Mouse (Mus musculus) intestine, embryonic 14.5 days (tissue): Measurements from ENCODE around the gene Il1rl2. TPM values are rescaled to one million over a fixed set of nuclear protein-coding genes. Genes with fewer than 3 reads are reported as not detected.

ENCODE experiments used
- ATAC-seq: fragments of 200-750 bp; cut with Nextera tagmentation; replicated peaks from 2 replicates; pipeline ENCODE4 v1.8.0; 2017; ENCODE audit warnings: low read depth, moderate number of reproducible peaks, moderate TSS enrichment, moderate library complexity; ENCODE audit not compliant: low FRiP score, low TSS enrichment
- DNase-seq: peaks from one replicate; pipeline ENCODE4 v3.0.0-alpha.2; 2018; ENCODE audit warnings: low spot score
- H3K27ac ChIP-seq: fragments of 300-500 bp; sonication (generic); 2 replicates; pipeline ENCODE4 v1.5.1; 2014; ENCODE audit warnings: low read depth, mild to moderate bottlenecking, control low read depth
- H3K27me3 ChIP-seq: fragments of 300-500 bp; sonication (generic); replicated peaks from 2 replicates; pipeline ENCODE4 v1.6.1; 2014; ENCODE audit warnings: low read length, control low read depth; ENCODE audit not compliant: control insufficient read depth, insufficient read depth
- H3K36me3 ChIP-seq: fragments of 300-500 bp; sonication (generic); 2 replicates; pipeline ENCODE4 v1.6.1; 2014; ENCODE audit warnings: low read length, control low read depth; ENCODE audit not compliant: control insufficient read depth, insufficient read depth
- H3K4me1 ChIP-seq: fragments of 300-500 bp; sonication (generic); replicated peaks from 2 replicates; pipeline ENCODE4 v1.6.1; 2014; ENCODE audit warnings: low read length, control low read depth, mixed read lengths; ENCODE audit not compliant: control insufficient read depth, insufficient read depth
- H3K4me2 ChIP-seq: fragments of 300-500 bp; sonication (generic); 2 replicates; pipeline ENCODE4 v1.6.1; 2014; ENCODE audit warnings: low read length
- H3K4me3 ChIP-seq: fragments of 300-500 bp; sonication (generic); 2 replicates; pipeline ENCODE4 v1.5.1; 2014; ENCODE audit warnings: low read depth, low read length, control low read depth, mixed read lengths
- H3K9ac ChIP-seq: fragments of 300-500 bp; sonication (generic); 2 replicates; pipeline ENCODE4 v1.6.1; 2014; ENCODE audit warnings: mild to moderate bottlenecking, low read length
- H3K9me3 ChIP-seq: fragments of 300-500 bp; sonication (generic); 2 replicates; pipeline ENCODE4 v1.6.1; 2016; ENCODE audit warnings: low read length, control low read depth; ENCODE audit not compliant: control insufficient read depth
- WGBS: fragments of 180-500 bp; shearing (Covaris S2); extraction: QIAGEN DNeasy Blood & Tissue Kit; methylation state at CpG from one replicate; pipeline ENCODE4 v1.1.7; 2014; 5-methylcytosine and 5-hydroxymethylcytosine counted together
- polyA plus RNA-seq: library from polyadenylated mRNA; unstranded; fragments of >200 nt; fragmentation: Nextera tagmentation; extraction: Ambion mirVana; gene quantifications from 2 replicates; pipeline ENCODE4 v1.2.1, GENCODE M21; 2014

The Il1rl2 gene
- polyA plus RNA-seq, 1 experiment from 2014 or later: 3.4 TPM

DNA sequence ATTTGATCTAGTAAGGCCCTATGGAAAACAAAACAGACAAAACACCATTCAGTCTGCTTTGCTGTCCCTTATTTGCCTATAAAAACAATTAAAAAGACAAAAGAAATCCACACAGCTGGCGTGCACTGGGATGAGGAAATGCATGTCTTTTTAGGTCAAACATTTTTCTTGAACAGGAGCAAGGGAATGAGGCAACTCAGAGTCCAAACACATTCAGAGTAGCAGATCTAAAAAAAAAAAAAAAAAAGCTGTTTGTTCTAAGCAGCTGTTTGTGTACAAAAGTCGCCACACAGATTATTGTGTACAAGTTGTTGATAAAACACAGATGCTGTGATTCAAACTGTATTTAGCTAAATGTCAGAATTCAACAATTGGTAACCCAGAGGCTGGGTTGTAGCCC is 33.5 kb downstream of the Il1rl2 start:
- Histone ChIP-seq H3K4me2 (no peak overlapping the region), H3K9me3 (no peaks in the 10 kb centered on the region), H3K27ac (0 out of 2 replicates have a peak overlapping the region, but pooled peaks have one; percentile 49), H3K36me3 (no peaks in the 10 kb centered on the region), H3K9ac (no peak overlapping the region), H3K4me3 (no peak overlapping the region), H3K27me3 (no peaks in the 10 kb centered on the region), H3K4me1 (no peaks in the 10 kb centered on the region; the same call in 1 of the 2 replicates)
- DNase-seq: no peak
- WGBS: 50% methylated on average over 2 of the region's 2 CpGs
- ATAC-seq: no peak

DNA sequence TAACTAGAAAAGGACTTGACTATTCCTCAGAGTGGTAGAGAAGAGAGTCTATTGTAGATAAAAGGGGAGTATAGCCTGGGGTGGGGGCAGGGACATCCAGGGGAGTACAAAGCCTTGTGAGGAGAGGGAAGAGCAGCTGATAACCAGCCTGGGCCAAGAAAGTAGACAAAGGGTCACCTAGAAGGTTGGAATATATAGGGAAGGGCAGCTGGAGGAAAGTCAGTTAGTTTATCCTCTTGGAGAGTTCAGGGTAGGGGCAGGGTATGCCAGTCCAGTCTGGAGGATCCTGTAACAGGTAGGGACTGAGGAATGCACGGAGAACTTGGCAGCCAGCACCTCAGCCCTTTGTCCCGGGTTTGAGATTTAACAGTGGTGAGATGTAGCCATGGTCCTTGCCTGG is 33.9 kb downstream of the Il1rl2 start:
- Histone ChIP-seq H3K9me3 (no peaks in the 10 kb centered on the region), H3K27me3 (no peaks in the 10 kb centered on the region), H3K27ac (no peak overlapping the region), H3K4me1 (no peaks in the 10 kb centered on the region; the same call in 1 of the 2 replicates), H3K4me3 (no peak overlapping the region), H3K36me3 (no peaks in the 10 kb centered on the region), H3K4me2 (no peak overlapping the region), H3K9ac (no peak overlapping the region)
- ATAC-seq (no peak), DNase-seq (no peak)
- WGBS: 47% methylated on average over 2 of the region's 2 CpGs

DNA sequence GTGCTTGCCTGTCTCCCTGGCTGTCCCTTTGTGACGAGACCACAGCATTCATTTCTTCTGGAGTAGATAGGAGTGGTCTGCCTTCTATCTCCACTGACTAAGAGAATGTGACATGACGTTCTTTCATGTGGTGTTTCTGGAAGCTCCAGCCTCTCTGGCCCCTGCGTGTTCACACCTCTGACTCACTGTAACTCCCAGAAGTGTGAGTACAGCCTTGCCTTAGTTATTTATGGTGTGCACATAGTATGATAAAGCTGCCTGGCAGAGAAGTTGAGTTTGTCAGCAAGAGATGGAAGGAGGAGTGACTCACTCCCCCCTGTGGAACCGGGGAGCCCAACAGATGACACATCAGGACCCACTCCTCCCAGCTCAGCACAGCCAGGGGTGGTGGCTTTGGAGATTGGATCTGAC is 34.4 kb downstream of the Il1rl2 start:
- DNase-seq: no peak

DNA sequence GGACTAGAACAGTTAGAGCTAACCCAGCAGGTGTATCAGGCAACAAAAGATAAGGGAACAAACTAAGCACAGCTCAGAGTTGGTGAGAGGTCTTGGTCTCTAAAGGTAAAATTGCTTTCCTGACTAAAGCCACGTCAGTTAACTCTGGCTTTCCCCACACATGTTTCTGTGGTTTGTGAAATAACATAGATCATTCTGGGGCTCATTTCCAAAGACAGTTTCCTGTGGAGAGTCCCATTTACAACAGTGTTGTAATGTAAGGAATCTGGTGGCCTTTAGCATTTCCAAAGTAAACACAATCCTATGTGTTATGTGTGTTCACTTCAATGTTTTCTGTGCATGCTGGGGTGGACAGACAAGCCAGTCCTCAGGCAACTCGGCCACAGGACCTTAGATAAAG is 35.3 kb downstream of the Il1rl2 start:
- Histone ChIP-seq H3K9me3 (no peaks in the 10 kb centered on the region), H3K27ac (no peak overlapping the region), H3K27me3 (no peaks in the 10 kb centered on the region), H3K36me3 (no peaks in the 10 kb centered on the region), H3K4me1 (no peaks in the 10 kb centered on the region; the same call in 1 of the 2 replicates), H3K4me3 (no peak overlapping the region), H3K4me2 (no peak overlapping the region), H3K9ac (no peak overlapping the region)
- ATAC-seq (no peak), DNase-seq (no peak)
- WGBS: 53% methylated on average over 2 of the region's 2 CpGs

More for the DNA sequence above, 34.4 kb downstream of the Il1rl2 start:
- Histone ChIP-seq H3K4me1 (no peaks in the 10 kb centered on the region; the same call in 1 of the 2 replicates), H3K27ac (no peak overlapping the region), H3K4me3 (no peak overlapping the region), H3K27me3 (no peaks in the 10 kb centered on the region), H3K9me3 (no peaks in the 10 kb centered on the region), H3K9ac (no peak overlapping the region), H3K36me3 (no peaks in the 10 kb centered on the region), H3K4me2 (no peak overlapping the region)
- ATAC-seq: no peak
- WGBS: 54% methylated on average over 4 of the region's 4 CpGs

DNA sequence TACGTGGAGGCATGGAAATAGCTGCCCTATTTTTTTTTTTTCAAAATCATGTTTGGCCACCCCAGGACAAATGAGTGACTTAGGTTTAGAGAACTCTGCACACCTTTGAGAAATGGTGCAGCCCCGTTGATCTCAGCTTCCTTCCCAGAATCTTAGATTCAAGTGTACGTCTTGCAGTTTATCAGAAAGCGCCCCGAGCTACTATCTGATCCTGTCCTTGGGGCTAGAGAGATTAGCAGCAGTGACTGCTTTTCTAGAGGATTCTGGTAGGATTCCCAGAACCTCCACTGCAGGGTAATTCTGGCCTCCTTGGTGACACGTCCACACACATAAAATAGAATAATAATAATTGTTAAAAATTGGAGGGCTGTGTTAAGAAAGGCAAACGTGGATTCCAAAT is 36.6 kb downstream of the Il1rl2 start:
- DNase-seq (no peak), ATAC-seq (no peak)
- no peaks in the 10 kb centered on the region for H3K9me3 ChIP-seq
- H3K36me3 ChIP-seq: no peaks in the 10 kb centered on the region
- H3K4me1 ChIP-seq: no peaks in the 10 kb centered on the region; the same call in 1 of the 2 replicates
- WGBS: 76% methylated on average over 7 of the region's 7 CpGs
- no peak overlapping the region for H3K4me2 ChIP-seq
- no peak overlapping the region for H3K9ac ChIP-seq
- no peak overlapping the region for H3K4me3 ChIP-seq
- H3K27me3 ChIP-seq: no peaks in the 10 kb centered on the region
- no peak overlapping the region for H3K27ac ChIP-seq

DNA sequence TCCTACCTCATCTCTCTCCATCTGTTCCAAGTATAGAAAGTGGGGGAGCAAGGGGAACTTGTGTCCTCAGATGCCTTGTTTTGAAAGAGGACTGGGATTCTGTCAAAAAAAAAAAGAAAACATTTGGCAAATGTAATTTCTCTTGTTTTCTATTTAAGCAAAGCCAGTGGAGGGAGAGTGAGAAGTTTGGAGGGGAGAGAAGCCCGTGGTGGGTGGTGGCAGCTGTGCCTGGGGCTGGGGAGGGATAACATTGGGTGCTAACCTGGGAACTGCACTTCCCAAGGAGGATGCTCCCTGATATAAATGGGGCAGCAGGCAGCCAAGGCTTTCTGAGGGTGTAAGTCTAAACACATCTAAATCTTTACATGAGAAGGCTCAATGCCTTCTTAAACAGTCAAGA is 37.2 kb downstream of the Il1rl2 start:
- no peak overlapping the region for H3K27ac ChIP-seq
- H3K4me1 ChIP-seq: no peaks in the 10 kb centered on the region; the same call in 1 of the 2 replicates
- ATAC-seq (no peak), DNase-seq (no peak)
- H3K4me3 ChIP-seq: no peak overlapping the region
- H3K27me3 ChIP-seq: no peaks in the 10 kb centered on the region
- no peaks in the 10 kb centered on the region for H3K36me3 ChIP-seq
- no peak overlapping the region for H3K9ac ChIP-seq
- H3K4me2 ChIP-seq: no peak overlapping the region
- H3K9me3 ChIP-seq: no peaks in the 10 kb centered on the region
- WGBS: 56% methylated on average over 1 of the region's 1 CpGs

DNA sequence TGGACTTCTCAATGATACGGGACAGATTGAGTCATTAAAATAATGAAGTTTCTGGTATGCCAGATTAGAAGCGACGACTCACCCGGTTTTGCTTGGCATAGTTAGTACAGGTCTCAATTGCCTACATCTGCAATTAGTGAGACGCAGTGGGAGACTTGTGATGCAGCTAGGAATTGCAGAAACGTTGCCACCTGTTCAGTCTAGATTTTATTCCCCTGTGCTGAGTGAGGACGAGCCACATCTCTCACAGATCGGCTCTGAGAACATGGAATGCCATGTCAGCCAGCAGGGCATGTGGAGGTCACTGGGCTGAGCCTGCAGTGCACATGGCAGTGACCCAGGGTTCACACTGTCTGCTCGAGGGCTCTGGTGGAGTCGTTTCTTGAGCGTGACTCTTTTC is 38.4 kb downstream of the Il1rl2 start:
- no peaks in the 10 kb centered on the region for H3K4me1 ChIP-seq
- H3K4me3 ChIP-seq: no peak overlapping the region
- H3K4me2 ChIP-seq: no peak overlapping the region
- no peaks in the 10 kb centered on the region for H3K27me3 ChIP-seq
- H3K27ac ChIP-seq: no peak overlapping the region
- H3K9me3 ChIP-seq: no peaks in the 10 kb centered on the region
- DNase-seq: no peak
- H3K36me3 ChIP-seq: no peaks in the 10 kb centered on the region
- H3K9ac ChIP-seq: no peak overlapping the region
- no peak for ATAC-seq
- 75% methylated on average over 11 of the region's 11 CpGs for WGBS

DNA sequence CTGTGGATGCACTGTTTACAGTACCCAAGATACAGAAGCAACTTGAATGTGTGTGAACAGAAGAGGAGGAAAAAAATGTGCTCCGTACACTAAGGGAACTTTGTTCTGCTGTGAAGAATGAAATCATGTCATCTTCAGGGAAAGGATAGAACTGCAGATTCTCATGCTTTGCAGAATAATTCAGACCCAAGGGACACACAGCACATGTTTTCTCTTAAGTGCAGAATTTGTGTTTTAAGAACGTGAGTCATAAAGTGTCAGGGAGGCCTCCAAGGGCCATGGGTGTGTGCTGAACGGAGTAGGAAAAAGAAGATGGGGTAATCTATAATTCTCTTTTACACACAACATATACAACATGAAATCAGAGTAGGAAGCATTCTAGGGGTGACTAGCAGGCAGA is 48.5 kb downstream of the Il1rl2 start:
- Histone ChIP-seq H3K4me1 (peaks cover 5% of the 10 kb centered on the region; the same call in 1 of the 2 replicates), H3K9ac (no peak overlapping the region), H3K4me3 (no peak overlapping the region), H3K36me3 (no peaks in the 10 kb centered on the region), H3K27ac (no peak overlapping the region), H3K27me3 (no peaks in the 10 kb centered on the region), H3K4me2 (no peak overlapping the region), H3K9me3 (no peaks in the 10 kb centered on the region)
- ATAC-seq: no peak
- WGBS: 58% methylated on average over 3 of the region's 3 CpGs
- no peak for DNase-seq

DNA sequence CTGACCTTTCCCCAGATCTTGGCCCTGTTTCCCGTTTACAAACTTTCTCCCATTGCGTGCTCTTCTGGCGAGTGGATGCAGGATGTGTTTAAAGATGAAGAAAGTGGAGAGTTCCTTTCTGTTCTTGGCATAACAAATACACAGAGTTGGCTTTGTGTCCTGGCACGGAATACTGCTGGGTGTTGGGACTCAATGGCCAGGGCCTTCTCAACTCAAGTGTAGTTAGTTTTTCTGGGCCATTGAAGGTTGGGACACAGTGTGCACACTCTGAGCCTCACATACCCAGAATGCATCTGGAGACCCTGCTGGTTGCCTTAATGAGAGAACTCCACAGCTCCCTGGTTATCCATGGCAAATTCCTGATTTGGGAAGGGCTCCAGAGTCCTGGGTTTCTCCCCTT is 50.7 kb downstream of the Il1rl2 start:
- Histone ChIP-seq H3K9me3 (no peaks in the 10 kb centered on the region), H3K27me3 (no peaks in the 10 kb centered on the region), H3K9ac (no peak overlapping the region), H3K4me1 (peaks cover 5% of the 10 kb centered on the region; the same call in 1 of the 2 replicates), H3K27ac (no peak overlapping the region), H3K36me3 (no peaks in the 10 kb centered on the region), H3K4me3 (no peak overlapping the region), H3K4me2 (no peak overlapping the region)
- DNase-seq (no peak), ATAC-seq (no peak)
- WGBS: 80% methylated on average over 4 of the region's 4 CpGs
